Mouse (Mus musculus): ENCODE measurements around the gene Vmn2r91.
"Not testable (repeated sequence)": the region's sequence is repeated elsewhere in the genome, so short reads cannot be mapped to it uniquely, and the experiment has no call there.

GRCm38 (mm10) chr17:18095626-18096025 lies 10.8 kb downstream of the Vmn2r91 start:
- not testable (repeated sequence) for TF ChIP-seq POLR2A (IDR thresholded peaks at IDR 0.05; ENCODE audit: borderline replicate concordance, insufficient read depth, low read length); CTCF (IDR thresholded peaks at IDR 0.05; ENCODE audit: borderline replicate concordance, insufficient read depth, low read depth, low read length)
